Mouse (Mus musculus): ENCODE data around the gene Fyco1. TPM values are rescaled to one million over a fixed set of nuclear protein-coding genes. Genes with fewer than 3 reads are reported as not detected.

Gene Fyco1
- polyA plus RNA-seq, 1 experiment from 2014 or later, result 22.6 TPM

- Histone ChIP-seq H3K36me3 (ENCODE audit: control insufficient read depth, insufficient read depth) (peaks cover 14% of the 10 kb centered on the region), H3K4me3 (replicated peaks; ENCODE audit: low read length) (no peak overlapping the region), H3K4me1 (replicated peaks; ENCODE audit: control insufficient read depth, insufficient read depth, low read length) (no peaks in the 10 kb centered on the region), H3K27me3 (replicated peaks; ENCODE audit: control insufficient read depth, insufficient read depth, low read length) (no peaks in the 10 kb centered on the region), H3K9me3 (ENCODE audit: control insufficient read depth, low read length) (no peaks in the 10 kb centered on the region), H3K9ac (replicated peaks; ENCODE audit: low read depth, low read length) (no peak overlapping the region), H3K4me2 (ENCODE audit: low read length) (no peak overlapping the region), H3K27ac (ENCODE audit: low read length) (no peak overlapping the region)
- 86% methylated on average over 3 of the region's 3 CpGs for WGBS
- no peak for ATAC-seq
Observed at GRCm38 (mm10) chr9:123826631-123827030, 25.1 kb downstream of the Fyco1 start.

GRCm38 (mm10) chr9:123818601-123819000 lies 33.1 kb downstream of the Fyco1 start:
- H3K36me3 ChIP-seq (ENCODE audit: control insufficient read depth, insufficient read depth), result peaks cover 7% of the 10 kb centered on the region
- H3K4me3 ChIP-seq (replicated peaks; ENCODE audit: low read length), result no peak overlapping the region
- no peak overlapping the region for H3K4me2 ChIP-seq (ENCODE audit: low read length)
- H3K27ac ChIP-seq (ENCODE audit: low read length), result no peak overlapping the region
- H3K9me3 ChIP-seq (ENCODE audit: control insufficient read depth, low read length), result no peaks in the 10 kb centered on the region
- no peak overlapping the region for H3K9ac ChIP-seq (replicated peaks; ENCODE audit: low read depth, low read length)
- no peaks in the 10 kb centered on the region for H3K27me3 ChIP-seq (replicated peaks; ENCODE audit: control insufficient read depth, insufficient read depth, low read length)
- WGBS, result 82% methylated on average over 2 of the region's 2 CpGs
- no peaks in the 10 kb centered on the region for H3K4me1 ChIP-seq (replicated peaks; ENCODE audit: control insufficient read depth, insufficient read depth, low read length)
- no peak for ATAC-seq

GRCm38 (mm10) chr9:123815996-123816395 lies 35.7 kb downstream of the Fyco1 start:
- WGBS, result 100% methylated on average over 1 of the region's 1 CpGs
- ATAC-seq, result no peak
- H3K4me2 ChIP-seq (ENCODE audit: low read length), result no peak overlapping the region
- no peaks in the 10 kb centered on the region for H3K9me3 ChIP-seq (ENCODE audit: control insufficient read depth, low read length)
- H3K9ac ChIP-seq (replicated peaks; ENCODE audit: low read depth, low read length), result no peak overlapping the region
- H3K27ac ChIP-seq (ENCODE audit: low read length), result no peak overlapping the region
- no peak overlapping the region for H3K4me3 ChIP-seq (replicated peaks; ENCODE audit: low read length)
- H3K36me3 ChIP-seq (ENCODE audit: control insufficient read depth, insufficient read depth), result 0 out of 2 replicates have a peak, but pooled peaks cover 2% of the 10 kb centered on the region
- H3K4me1 ChIP-seq (replicated peaks; ENCODE audit: control insufficient read depth, insufficient read depth, low read length), result no peaks in the 10 kb centered on the region
- no peaks in the 10 kb centered on the region for H3K27me3 ChIP-seq (replicated peaks; ENCODE audit: control insufficient read depth, insufficient read depth, low read length)

GRCm38 (mm10) chr9:123815444-123815843 lies 36.3 kb downstream of the Fyco1 start:
- Histone ChIP-seq H3K27ac (ENCODE audit: low read length) (no peak overlapping the region), H3K9ac (replicated peaks; ENCODE audit: low read depth, low read length) (no peak overlapping the region), H3K9me3 (ENCODE audit: control insufficient read depth, low read length) (no peaks in the 10 kb centered on the region), H3K4me3 (replicated peaks; ENCODE audit: low read length) (no peak overlapping the region), H3K4me2 (ENCODE audit: low read length) (no peak overlapping the region), H3K36me3 (ENCODE audit: control insufficient read depth, insufficient read depth) (peaks cover 5% of the 10 kb centered on the region; the same call in 1 of the 2 replicates), H3K4me1 (replicated peaks; ENCODE audit: control insufficient read depth, insufficient read depth, low read length) (no peaks in the 10 kb centered on the region), H3K27me3 (replicated peaks; ENCODE audit: control insufficient read depth, insufficient read depth, low read length) (no peaks in the 10 kb centered on the region)
- WGBS, result 88% methylated on average over 3 of the region's 3 CpGs
- ATAC-seq, result no peak

GRCm38 (mm10) chr9:123814821-123815220 lies 36.9 kb downstream of the Fyco1 start:
- H3K9ac ChIP-seq (replicated peaks; ENCODE audit: low read depth, low read length), result no peak overlapping the region
- no peak overlapping the region for H3K27ac ChIP-seq (ENCODE audit: low read length)
- ATAC-seq, result no peak
- H3K4me3 ChIP-seq (replicated peaks; ENCODE audit: low read length), result no peak overlapping the region
- no peaks in the 10 kb centered on the region for H3K4me1 ChIP-seq (replicated peaks; ENCODE audit: control insufficient read depth, insufficient read depth, low read length)
- H3K9me3 ChIP-seq (ENCODE audit: control insufficient read depth, low read length), result no peaks in the 10 kb centered on the region
- H3K4me2 ChIP-seq (ENCODE audit: low read length), result no peak overlapping the region
- no peaks in the 10 kb centered on the region for H3K27me3 ChIP-seq (replicated peaks; ENCODE audit: control insufficient read depth, insufficient read depth, low read length)
- H3K36me3 ChIP-seq (ENCODE audit: control insufficient read depth, insufficient read depth), result peaks cover 5% of the 10 kb centered on the region
- WGBS, result 78% methylated on average over 4 of the region's 4 CpGs

- Histone ChIP-seq H3K27ac (ENCODE audit: low read length) (no peak overlapping the region), H3K27me3 (replicated peaks; ENCODE audit: control insufficient read depth, insufficient read depth, low read length) (no peaks in the 10 kb centered on the region), H3K4me1 (replicated peaks; ENCODE audit: control insufficient read depth, insufficient read depth, low read length) (no peaks in the 10 kb centered on the region), H3K9ac (replicated peaks; ENCODE audit: low read depth, low read length) (no peak overlapping the region), H3K9me3 (ENCODE audit: control insufficient read depth, low read length) (no peaks in the 10 kb centered on the region), H3K4me2 (ENCODE audit: low read length) (no peak overlapping the region), H3K4me3 (replicated peaks; ENCODE audit: low read length) (no peak overlapping the region), H3K36me3 (ENCODE audit: control insufficient read depth, insufficient read depth) (peaks cover 5% of the 10 kb centered on the region)
- 56% methylated on average over 2 of the region's 2 CpGs for WGBS
- no peak for ATAC-seq
Observed at GRCm38 (mm10) chr9:123814326-123814725, 37.4 kb downstream of the Fyco1 start.

- Histone ChIP-seq H3K9me3 (ENCODE audit: control insufficient read depth, low read length) (no peaks in the 10 kb centered on the region), H3K4me3 (replicated peaks; ENCODE audit: low read length) (no peak overlapping the region), H3K9ac (replicated peaks; ENCODE audit: low read depth, low read length) (no peak overlapping the region), H3K27me3 (replicated peaks; ENCODE audit: control insufficient read depth, insufficient read depth, low read length) (no peaks in the 10 kb centered on the region), H3K4me1 (replicated peaks; ENCODE audit: control insufficient read depth, insufficient read depth, low read length) (no peaks in the 10 kb centered on the region), H3K4me2 (ENCODE audit: low read length) (no peak overlapping the region), H3K36me3 (ENCODE audit: control insufficient read depth, insufficient read depth) (peaks cover 2% of the 10 kb centered on the region), H3K27ac (ENCODE audit: low read length) (no peak overlapping the region)
- WGBS, result 92% methylated on average over 3 of the region's 3 CpGs
- no peak for ATAC-seq
Observed at GRCm38 (mm10) chr9:123811831-123812230, 39.9 kb downstream of the Fyco1 start.

GRCm38 (mm10) chr9:123808583-123808982 lies 43.1 kb downstream of the Fyco1 start:
- Histone ChIP-seq H3K4me3 (replicated peaks; ENCODE audit: low read length) (no peak overlapping the region), H3K36me3 (ENCODE audit: control insufficient read depth, insufficient read depth) (peaks cover 2% of the 10 kb centered on the region), H3K9me3 (ENCODE audit: control insufficient read depth, low read length) (no peaks in the 10 kb centered on the region), H3K27me3 (replicated peaks; ENCODE audit: control insufficient read depth, insufficient read depth, low read length) (no peaks in the 10 kb centered on the region), H3K4me1 (replicated peaks; ENCODE audit: control insufficient read depth, insufficient read depth, low read length) (no peaks in the 10 kb centered on the region), H3K4me2 (ENCODE audit: low read length) (no peak overlapping the region), H3K9ac (replicated peaks; ENCODE audit: low read depth, low read length) (no peak overlapping the region), H3K27ac (ENCODE audit: low read length) (no peak overlapping the region)
- WGBS, result 87% methylated on average over 7 of the region's 7 CpGs
- ATAC-seq, result no peak

GRCm38 (mm10) chr9:123806267-123806666 lies 45.4 kb downstream of the Fyco1 start, which contains the start of gene Cxcr6:
Gene Cxcr6, plus strand, starts transcription at chr9:123806475.
- Histone ChIP-seq H3K9ac (replicated peaks; ENCODE audit: low read depth, low read length) (no peak within 1 kb of the TSS), H3K4me1 (replicated peaks; ENCODE audit: control insufficient read depth, insufficient read depth, low read length) (no peaks in the 10 kb centered on the region), H3K4me2 (ENCODE audit: low read length) (no peak within 1 kb of the TSS), H3K27ac (ENCODE audit: low read length) (no peak within 1 kb of the TSS), H3K4me3 (replicated peaks; ENCODE audit: low read length) (no peak within 1 kb of the TSS), H3K9me3 (ENCODE audit: control insufficient read depth, low read length) (no peaks in the 10 kb centered on the region), H3K27me3 (replicated peaks; ENCODE audit: control insufficient read depth, insufficient read depth, low read length) (no peaks in the 10 kb centered on the region), H3K36me3 (ENCODE audit: control insufficient read depth, insufficient read depth) (peaks cover 2% of the 10 kb centered on the region)
- no peak for ATAC-seq
- WGBS, result 93% methylated on average over 5 of the region's 5 CpGs

GRCm38 (mm10) chr9:123805241-123805640 lies 46.5 kb downstream of the Fyco1 start:
- no peak for ATAC-seq
- Histone ChIP-seq H3K27me3 (replicated peaks; ENCODE audit: control insufficient read depth, insufficient read depth, low read length) (no peaks in the 10 kb centered on the region), H3K4me2 (ENCODE audit: low read length) (no peak overlapping the region), H3K4me1 (replicated peaks; ENCODE audit: control insufficient read depth, insufficient read depth, low read length) (no peaks in the 10 kb centered on the region), H3K36me3 (ENCODE audit: control insufficient read depth, insufficient read depth) (no peaks in the 10 kb centered on the region; the same call in 1 of the 2 replicates), H3K9me3 (ENCODE audit: control insufficient read depth, low read length) (no peaks in the 10 kb centered on the region), H3K27ac (ENCODE audit: low read length) (no peak overlapping the region), H3K4me3 (replicated peaks; ENCODE audit: low read length) (no peak overlapping the region), H3K9ac (replicated peaks; ENCODE audit: low read depth, low read length) (no peak overlapping the region)
- WGBS, result 96% methylated on average over 2 of the region's 2 CpGs

Data from forebrain, embryonic 16.5 days (tissue).